Mouse (Mus musculus): Measurements from ENCODE around the gene Jak3.
"Not testable (repeated sequence)": the region's sequence is repeated elsewhere in the genome, so short reads cannot be mapped to it uniquely, and the experiment has no call there.

Gene Jak3

GRCm38 (mm10) chr8:71686143-71686734 lies 10.1 kb downstream of the Jak3 start:
- no peak for DNase-seq (ENCODE audit: low spot score)

- DNase-seq (ENCODE audit: low spot score), result no peak
Measured at GRCm38 (mm10) chr8:71687616-71688015, 11.5 kb downstream of the Jak3 start.

GRCm38 (mm10) chr8:71689028-71689427 lies 12.9 kb downstream of the Jak3 start, which contains the start of gene Insl3:
TSS of gene Insl3 (plus strand) at chr8:71689214.
- no peak for DNase-seq (ENCODE audit: low spot score)

- no peak for DNase-seq (ENCODE audit: low spot score)
Measured at GRCm38 (mm10) chr8:71692509-71692908, 16.4 kb downstream of the Jak3 start.

- no peak for DNase-seq (ENCODE audit: low spot score)
Measured at GRCm38 (mm10) chr8:71693166-71694041, 17.3 kb downstream of the Jak3 start.

GRCm38 (mm10) chr8:71695456-71695855 lies 19.4 kb downstream of the Jak3 start:
- DNase-seq (ENCODE audit: low spot score), result not testable (repeated sequence)

- DNase-seq (ENCODE audit: low spot score), result no peak
Measured at GRCm38 (mm10) chr8:71700493-71701269, 24.6 kb downstream of the Jak3 start.

GRCm38 (mm10) chr8:71701414-71702086 lies 25.5 kb downstream of the Jak3 start, which contains the start of gene B3gnt3:
TSS of gene B3gnt3 (minus strand) at chr8:71701789.
- no peak for DNase-seq (ENCODE audit: low spot score)

- DNase-seq (ENCODE audit: low spot score), result no peak
Measured at GRCm38 (mm10) chr8:71702087-71702432, 26.0 kb downstream of the Jak3 start.

GRCm38 (mm10) chr8:71702923-71703322 lies 26.8 kb downstream of the Jak3 start:
- peak; percentile 56 for DNase-seq (ENCODE audit: low spot score)

- DNase-seq (ENCODE audit: low spot score), result not testable (repeated sequence)
Measured at GRCm38 (mm10) chr8:71703400-71703799, 27.3 kb downstream of the Jak3 start.

GRCm38 (mm10) chr8:71707874-71708273 lies 31.8 kb downstream of the Jak3 start:
- DNase-seq (ENCODE audit: low spot score), result peak; percentile 65

GRCm38 (mm10) chr8:71709134-71709799 lies 33.2 kb downstream of the Jak3 start:
- DNase-seq (ENCODE audit: low spot score), result no peak

GRCm38 (mm10) chr8:71709800-71710446 lies 33.8 kb downstream of the Jak3 start:
- DNase-seq (ENCODE audit: low spot score), result peak; percentile 72

- no peak for DNase-seq (ENCODE audit: low spot score)
Measured at GRCm38 (mm10) chr8:71711574-71711973, 35.5 kb downstream of the Jak3 start.

- DNase-seq (ENCODE audit: low spot score), result no peak
Measured at GRCm38 (mm10) chr8:71715531-71715930, 39.4 kb downstream of the Jak3 start.

- DNase-seq (ENCODE audit: low spot score), result no peak
Measured at GRCm38 (mm10) chr8:71716561-71717053, 40.5 kb downstream of the Jak3 start.

GRCm38 (mm10) chr8:71717096-71717495 lies 41.0 kb downstream of the Jak3 start:
- no peak for DNase-seq (ENCODE audit: low spot score)

- DNase-seq (ENCODE audit: low spot score), result no peak
Measured at GRCm38 (mm10) chr8:71718252-71718651, 42.2 kb downstream of the Jak3 start.

- peak; percentile 65 for DNase-seq (ENCODE audit: low spot score)
Measured at GRCm38 (mm10) chr8:71719218-71719617, 43.1 kb downstream of the Jak3 start.
